ENCODE assay signal across 9 mouse cellular contexts in the genomic region with DNA sequence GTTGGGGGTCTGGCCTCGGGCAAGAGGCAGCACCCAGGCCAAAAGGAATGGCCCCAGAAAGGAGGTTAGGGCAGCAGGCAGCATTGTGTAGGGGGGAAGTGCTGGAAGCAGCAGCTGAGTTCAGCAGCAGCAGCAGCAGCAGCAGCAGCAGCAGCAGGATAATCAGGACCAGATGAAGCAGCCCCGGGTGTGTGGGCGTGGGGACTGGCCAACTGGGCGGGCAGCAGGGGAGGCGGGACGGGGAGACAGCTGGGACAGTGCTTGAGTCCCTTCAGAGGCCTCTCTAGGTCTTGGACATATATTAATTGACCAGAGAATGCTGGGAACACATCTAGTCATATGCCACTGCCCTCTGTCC. TPM values are rescaled to one million over a fixed set of nuclear protein-coding genes. Genes with fewer than 3 reads are reported as not detected.
DNase-seq lines count a peak whose midpoint lies in the region; ATAC-seq and TF ChIP-seq lines count a peak whose summit lies in the region.
"Had no signal": no experiment of that assay in that cellular context is flagged by ENCODE, and none has a peak within 500 bp of the region (broad histone marks: within the 10 kb centered on the region; RNA-seq: fewer than 3 reads in every experiment).

No protein-coding gene starts in this region.

- peak overlapping the region; percentile 42 for H3K4me2 ChIP-seq in lung, postnatal 0 days (replicated peaks; ENCODE audit: low read depth, low read length)

- TF ChIP-seq CTCF in lung, postnatal 0 days (IDR thresholded peaks at IDR 0.05) = 0 out of 2 replicates have a peak, but pooled peaks have one; percentile 0

- H3K9me3 ChIP-seq in lung, postnatal 0 days (ENCODE audit: low read length) = no peaks in the 10 kb centered on the region
- H3K9me3 ChIP-seq: megakaryocyte, embryonic 14.5 days had no signal

- no peak overlapping the region for H3K9ac ChIP-seq in lung, postnatal 0 days (replicated peaks; ENCODE audit: low read depth)

- DNase-seq in 3T3-L1 (ENCODE audit: low read depth, low spot score) = peak; percentile 96
- peak; percentile 77 for DNase-seq in adrenal gland, postnatal 25 days
- peak; percentile 71 to 81 for DNase-seq in heart, adult 9 months (ENCODE audit: low spot score in 2 of 2)
- DNase-seq in kidney, adult 8-10 months = peak; percentile 35 to 44
- DNase-seq in lung, postnatal 0 days (ENCODE audit: low spot score) = peak; percentile 78
- peak; percentile 58 for DNase-seq in urinary bladder, postnatal 25 days (ENCODE audit: low spot score)
- DNase-seq in layer of hippocampus, adult 18-20 months (ENCODE audit: low spot score in 2 of 2) = no peak
- no peak for DNase-seq in thymus, postnatal 14 days

- H3K4me3 ChIP-seq in lung, postnatal 0 days (ENCODE audit: low read depth, low read length) = peak overlapping the region; percentile 20; the same call in 1 of the 2 replicates

- H3K36me3 ChIP-seq in lung, postnatal 0 days (ENCODE audit: insufficient read depth, low read length) = no peaks in the 10 kb centered on the region

- H3K27me3 ChIP-seq in lung, postnatal 0 days (replicated peaks; ENCODE audit: insufficient read depth, low read length) = no peaks in the 10 kb centered on the region

- H3K4me1 ChIP-seq in lung, postnatal 0 days (ENCODE audit: insufficient read depth, low read depth, low read length) = peaks cover 24% of the 10 kb centered on the region; the same call in 1 of the 2 replicates

- peak; percentile 72 for ATAC-seq in lung, postnatal 0 days

- 12% methylated on average over 6 of the region's 6 CpGs for WGBS in lung, postnatal 0 days

- H3K27ac ChIP-seq in lung, postnatal 0 days (ENCODE audit: low read length) = peak overlapping the region; percentile 84

- TF ChIP-seq EP300 in lung, postnatal 0 days (IDR thresholded peaks at IDR 0.05) = no peak

RNA-seq across cellular contexts. Expression of gene Pcolce, which starts 2.4 kb away (rescaled TPM):
- total RNA-seq in adrenal gland, postnatal 25 days (2021) = 931 and 937 TPM in 2 replicates
- polyA plus RNA-seq in lung, postnatal 0 days (2015; fragmentation: Nextera tagmentation; extraction: Ambion mirVana) = 86.6 and 101 TPM in 2 replicates
- total RNA-seq in layer of hippocampus, adult 18-20 months (2021) = 1 to 10 TPM; 6.1 to 7.5 TPM

RNA-seq across cellular contexts. Expression of gene Mospd3, which starts 10.4 kb away (rescaled TPM):
- total RNA-seq in adrenal gland, postnatal 25 days (2021) = 54.1 and 59.1 TPM in 2 replicates
- polyA plus RNA-seq in lung, postnatal 0 days (2015; fragmentation: Nextera tagmentation; extraction: Ambion mirVana) = 32.1 and 33.7 TPM in 2 replicates
- 10 to 100 TPM; 20.9 to 25.2 TPM for total RNA-seq in layer of hippocampus, adult 18-20 months (2021)

RNA-seq across cellular contexts. Expression of gene Fbxo24, which starts 17.6 kb away (rescaled TPM):
- total RNA-seq in adrenal gland, postnatal 25 days (2021) = 1.0 and 2.2 TPM in 2 replicates
- polyA plus RNA-seq in lung, postnatal 0 days (2015; fragmentation: Nextera tagmentation; extraction: Ambion mirVana) = 0.19 and 0.51 TPM in 2 replicates
- total RNA-seq in layer of hippocampus, adult 18-20 months (2021) = under 1 TPM; 0.20 to 0.47 TPM

RNA-seq across cellular contexts. Expression of gene Lrch4, which starts 17.7 kb away (rescaled TPM):
- total RNA-seq in adrenal gland, postnatal 25 days (2021) = 19.3 and 35.7 TPM in 2 replicates
- 47.4 and 50.7 TPM in 2 replicates for polyA plus RNA-seq in lung, postnatal 0 days (2015; fragmentation: Nextera tagmentation; extraction: Ambion mirVana)
- total RNA-seq in layer of hippocampus, adult 18-20 months (2021) = 10 to 100 TPM; 18.9 to 24.2 TPM

RNA-seq across cellular contexts. Expression of gene Gm20605, which starts 17.8 kb away (rescaled TPM):
- 13.4 and 18.2 TPM in 2 replicates for total RNA-seq in adrenal gland, postnatal 25 days (2021)
- 11.6 and 12.3 TPM in 2 replicates for polyA plus RNA-seq in lung, postnatal 0 days (2015; fragmentation: Nextera tagmentation; extraction: Ambion mirVana)
- total RNA-seq in layer of hippocampus, adult 18-20 months (2021) = 10 to 100 TPM; 13.5 to 21.4 TPM

Comparison
In these comparisons a context has a peak if more than half of its experiments do, and no peak if none do; other contexts are left out.
1. DNase-seq: peak in 3T3-L1 (single experiment), adrenal gland, postnatal 25 days (single experiment), heart, adult 9 months (2 of 2), kidney, adult 8-10 months (2 of 2), lung, postnatal 0 days (single experiment) and urinary bladder, postnatal 25 days (single experiment); none in layer of hippocampus, adult 18-20 months (0 of 2) and thymus, postnatal 14 days (single experiment).
2. RNA of gene Pcolce, which starts 2.4 kb away (total RNA-seq): 931 to 937 TPM in adrenal gland, postnatal 25 days; 6.1 to 7.5 TPM in layer of hippocampus, adult 18-20 months; every median in the first group is over 100 times any median in the second.